Mouse (Mus musculus) megakaryocyte, embryonic 14.5 days (primary cell): Measurements from ENCODE around the gene Hspg2.

Experiments
- FLI1 ChIP-seq: IDR thresholded peaks from 2 replicates; pipeline ENCODE4 v1.6.1; 2012; ENCODE audit warnings: low read length, inconsistent platforms, mixed read lengths
- GATA1 ChIP-seq: IDR thresholded peaks from 3 replicates; pipeline ENCODE4 v1.6.1; 2012; ENCODE audit warnings: mixed read lengths, low read length, inconsistent platforms, borderline replicate concordance

GRCm38 (mm10) chr4:137485258-137485960 lies 16.8 kb downstream of the Hspg2 start:
- no peak for TF ChIP-seq GATA1
- TF ChIP-seq FLI1, result no peak
